Mouse (Mus musculus) neutrophil, adult 83 days (primary cell): ENCODE measurements around the gene Vmn2r93. TPM values are rescaled to one million over a fixed set of nuclear protein-coding genes. Genes with fewer than 3 reads are reported as not detected.

Source experiments
- total RNA-seq, 2 experiments: library from RNA; stranded (reverse); gene quantifications; one replicate each; pipeline ENCODE4 v1.2.4; 2023

Vmn2r93 gene
- not detected for total RNA-seq

GRCm38 (mm10) chr17:18297799-18298198, at the start of gene Vmn2r93:
Gene Vmn2r93, plus strand, starts transcription at chr17:18298099.

GRCm38 (mm10) chr17:18277656-18278055, 20.2 kb upstream of the Vmn2r93 start, which contains the start of gene Vmn2r94:
Gene Vmn2r94, minus strand, starts transcription at chr17:18277756.

Other genes starting within 250 kb of the Vmn2r93 start
- not detected for gene Vmn2r124, start 248.7 kb upstream of the Vmn2r93 start, total RNA-seq
- not detected for gene Vmn2r91, start 213.1 kb upstream of the Vmn2r93 start, total RNA-seq
- not detected for gene Vmn2r92, start 146.2 kb upstream of the Vmn2r93 start, total RNA-seq
- gene Vmn2r94, start 20.3 kb upstream of the Vmn2r93 start, total RNA-seq = not detected
- not detected for gene Vmn2r95, start 126.0 kb downstream of the Vmn2r93 start, total RNA-seq